Mouse (Mus musculus) left cerebral cortex, adult 9 months (tissue): ENCODE data around the gene Slc17a5.
"Not testable (repeated sequence)": the region's sequence is repeated elsewhere in the genome, so short reads cannot be mapped to it uniquely, and the experiment has no call there.

Source experiments
- DNase-seq, 2 experiments: peaks; one replicate each; pipeline ENCODE4 v3.0.0; 2022; ENCODE audit warnings: low spot score in 2 of 2

The Slc17a5 gene

GRCm38 (mm10) chr9:78520127-78520779 is 67.6 kb downstream of the Slc17a5 start:
- no peak for DNase-seq

GRCm38 (mm10) chr9:78517237-78517636 is 70.6 kb downstream of the Slc17a5 start:
- DNase-seq = not testable (repeated sequence)

- no peak for DNase-seq
Measured at GRCm38 (mm10) chr9:78516125-78516524, 71.7 kb downstream of the Slc17a5 start.

- DNase-seq = no peak
Measured at GRCm38 (mm10) chr9:78514681-78515080, 73.2 kb downstream of the Slc17a5 start.

GRCm38 (mm10) chr9:78513776-78514500 is 73.9 kb downstream of the Slc17a5 start:
- DNase-seq = no peak

GRCm38 (mm10) chr9:78511705-78512104 is 76.1 kb downstream of the Slc17a5 start:
- DNase-seq = no peak

GRCm38 (mm10) chr9:78508106-78508786 is 79.6 kb downstream of the Slc17a5 start:
- no peak for DNase-seq

- no peak for DNase-seq
Measured at GRCm38 (mm10) chr9:78506722-78507077, 81.1 kb downstream of the Slc17a5 start.

- no peak for DNase-seq
Measured at GRCm38 (mm10) chr9:78506002-78506721, 81.7 kb downstream of the Slc17a5 start.

GRCm38 (mm10) chr9:78505223-78505622 is 82.6 kb downstream of the Slc17a5 start:
- no peak for DNase-seq

GRCm38 (mm10) chr9:78504679-78505078 is 83.2 kb downstream of the Slc17a5 start:
- no peak for DNase-seq

- DNase-seq = no peak
Measured at GRCm38 (mm10) chr9:78504133-78504532, 83.7 kb downstream of the Slc17a5 start.

- DNase-seq = no peak
Measured at GRCm38 (mm10) chr9:78503223-78504079, 84.4 kb downstream of the Slc17a5 start.

GRCm38 (mm10) chr9:78501284-78501683 is 86.6 kb downstream of the Slc17a5 start:
- DNase-seq = no peak

- no peak for DNase-seq
Measured at GRCm38 (mm10) chr9:78500386-78500785, 87.5 kb downstream of the Slc17a5 start.

GRCm38 (mm10) chr9:78493171-78493570 is 94.7 kb downstream of the Slc17a5 start:
- no peak for DNase-seq

- DNase-seq = no peak
Measured at GRCm38 (mm10) chr9:78492254-78492653, 95.6 kb downstream of the Slc17a5 start.

GRCm38 (mm10) chr9:78491169-78491568 is 96.7 kb downstream of the Slc17a5 start:
- no peak for DNase-seq

- DNase-seq = peak in 1 of 2 experiments; percentile 28
Measured at GRCm38 (mm10) chr9:78488890-78489420, 98.9 kb downstream of the Slc17a5 start, which contains the start of gene Eef1a1. Eef1a1 (minus strand) TSS chr9:78489151.

- DNase-seq = not testable (repeated sequence)
Measured at GRCm38 (mm10) chr9:78488021-78488420, 99.8 kb downstream of the Slc17a5 start.
